Mouse (Mus musculus) limb, embryonic 13.5 days (tissue): ENCODE data around the gene Ndufa5. TPM values are rescaled to one million over a fixed set of nuclear protein-coding genes. Genes with fewer than 3 reads are reported as not detected.

Source experiments
- ATAC-seq: fragments of 200-750 bp; cut with Nextera tagmentation; 2 replicates; pipeline ENCODE4 v1.8.0; 2017; ENCODE audit warnings: low read depth, moderate number of reproducible peaks, moderate TSS enrichment; ENCODE audit not compliant: low FRiP score
- H3K27ac ChIP-seq: fragments of 300-500 bp; sonication (generic); 2 replicates; pipeline ENCODE4 v1.5.1; 2015; ENCODE audit warnings: inconsistent platforms, mild to moderate bottlenecking, moderate library complexity
- H3K27me3 ChIP-seq: fragments of 300-500 bp; sonication (generic); 2 replicates; pipeline ENCODE4 v1.6.1; 2015; ENCODE audit warnings: mild to moderate bottlenecking, inconsistent platforms
- H3K36me3 ChIP-seq: fragments of 300-500 bp; sonication (generic); 2 replicates; pipeline ENCODE4 v1.6.1; 2015; ENCODE audit warnings: inconsistent platforms, mild to moderate bottlenecking, moderate library complexity
- H3K4me1 ChIP-seq: fragments of 300-500 bp; sonication (generic); 2 replicates; pipeline ENCODE4 v1.6.1; 2015; ENCODE audit warnings: inconsistent platforms
- H3K4me2 ChIP-seq: fragments of 300-500 bp; sonication (generic); replicated peaks from 2 replicates; pipeline ENCODE4 v1.6.1; 2015; ENCODE audit warnings: inconsistent platforms, mild to moderate bottlenecking, moderate library complexity
- H3K4me3 ChIP-seq: fragments of 300-500 bp; sonication (generic); 2 replicates; pipeline ENCODE4 v1.5.1; 2015; ENCODE audit warnings: moderate library complexity, mild to moderate bottlenecking, inconsistent platforms
- H3K9ac ChIP-seq: fragments of 300-500 bp; sonication (generic); 2 replicates; pipeline ENCODE4 v1.6.1; 2015; ENCODE audit warnings: mild to moderate bottlenecking, inconsistent platforms
- H3K9me3 ChIP-seq: fragments of 300-500 bp; sonication (generic); 2 replicates; pipeline ENCODE4 v1.6.1; 2016; ENCODE audit warnings: inconsistent platforms
- WGBS: fragments of 180-500 bp; shearing (Covaris S2); methylation state at CpG from one replicate; pipeline ENCODE4 v1.1.7; 2015; 5-methylcytosine and 5-hydroxymethylcytosine counted together
- polyA plus RNA-seq: library from polyadenylated mRNA; unstranded; fragments of >200 nt; fragmentation: Nextera tagmentation; extraction: Ambion mirVana; gene quantifications from 2 replicates; pipeline ENCODE4 v1.2.1, GENCODE M21; 2015

The Ndufa5 gene
- polyA plus RNA-seq: 353 and 368 TPM in 2 replicates

DNA sequence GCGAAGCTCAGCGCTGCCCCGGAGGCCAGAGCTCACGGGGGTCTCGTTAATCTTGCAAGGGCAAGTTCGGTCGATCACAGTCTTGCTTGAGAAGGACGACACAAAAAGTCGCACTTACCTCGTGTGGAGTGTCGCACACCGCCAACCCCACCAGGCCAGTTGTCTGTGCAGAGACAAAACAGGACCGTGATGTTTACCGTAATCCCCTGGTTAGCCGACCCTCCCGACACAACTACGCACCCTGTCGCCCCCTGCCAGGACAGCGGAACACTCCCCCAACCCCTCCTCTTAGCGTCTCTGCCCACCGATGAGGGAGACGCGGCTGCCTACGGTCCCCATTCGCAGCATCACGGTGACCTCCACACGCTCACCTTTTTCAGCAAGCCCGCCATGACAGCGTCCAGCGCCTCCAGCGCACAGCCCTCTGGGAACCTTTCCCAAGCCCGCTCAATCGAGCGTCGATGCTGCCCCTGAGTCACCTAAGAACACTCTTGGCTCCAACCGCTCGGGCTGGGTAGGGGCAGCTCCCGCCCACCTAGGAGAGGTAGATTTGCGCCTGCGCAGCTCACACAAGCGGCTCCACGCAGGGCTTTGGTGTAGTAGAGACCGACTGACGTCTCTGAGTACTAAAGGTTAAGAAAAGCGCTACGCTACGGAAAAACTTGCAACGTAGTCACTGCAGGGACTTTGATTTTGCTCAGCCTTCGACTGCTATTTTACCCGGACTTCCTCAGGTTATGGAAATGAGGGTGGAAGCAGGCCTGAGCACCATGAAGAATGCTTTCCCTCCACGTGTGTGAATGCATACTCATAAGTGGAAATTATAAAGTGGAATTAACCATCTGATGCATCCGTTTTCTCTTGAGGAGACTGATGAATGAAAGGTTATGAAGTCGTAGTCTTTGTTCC is at the start of gene Ndufa5:
Ndufa5 (minus strand) TSS at position 859 of the 909 bp plus-strand sequence.
- peak; percentile 99 for ATAC-seq
- Histone ChIP-seq H3K36me3 (peaks cover 8% of the 10 kb centered on the region; the same call in 1 of the 2 replicates), H3K4me1 (peaks cover 18% of the 10 kb centered on the region), H3K27ac (no peak within 1 kb of the TSS; the same call in 1 of the 2 replicates), H3K4me2 (peak within 1 kb of the TSS; percentile 83), H3K27me3 (no peaks in the 10 kb centered on the region), H3K4me3 (peak within 1 kb of the TSS; percentile 84), H3K9me3 (no peaks in the 10 kb centered on the region), H3K9ac (peak within 1 kb of the TSS; percentile 82)
- under 1% methylated on average over 53 of the region's 53 CpGs for WGBS

DNA sequence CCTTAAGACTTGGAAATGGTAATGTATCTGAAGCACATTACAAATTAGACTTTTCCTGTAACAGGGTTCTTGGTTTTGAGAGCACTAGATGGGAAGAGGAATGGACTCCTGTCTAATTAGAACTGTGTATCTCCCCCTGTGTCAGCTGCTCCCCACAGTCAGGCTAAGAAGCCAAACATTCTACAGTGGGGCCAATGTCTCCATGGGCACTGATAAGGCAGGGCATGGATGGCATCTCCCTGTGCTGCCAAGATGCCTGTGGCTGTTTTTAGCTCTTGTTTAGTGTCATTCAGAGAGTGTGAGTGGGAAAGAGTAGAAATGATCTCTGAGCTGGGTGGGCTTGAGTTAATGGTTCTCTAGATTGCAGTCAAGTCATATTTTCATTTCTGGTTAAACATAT is 45.5 kb upstream of the Ndufa5 start:
- H3K36me3 ChIP-seq: no peaks in the 10 kb centered on the region
- H3K4me1 ChIP-seq: no peaks in the 10 kb centered on the region
- no peak for ATAC-seq
- H3K27ac ChIP-seq: no peak overlapping the region
- no peaks in the 10 kb centered on the region for H3K9me3 ChIP-seq
- no peak overlapping the region for H3K9ac ChIP-seq
- H3K4me2 ChIP-seq: no peak overlapping the region
- no peaks in the 10 kb centered on the region for H3K27me3 ChIP-seq
- no peak overlapping the region for H3K4me3 ChIP-seq

DNA sequence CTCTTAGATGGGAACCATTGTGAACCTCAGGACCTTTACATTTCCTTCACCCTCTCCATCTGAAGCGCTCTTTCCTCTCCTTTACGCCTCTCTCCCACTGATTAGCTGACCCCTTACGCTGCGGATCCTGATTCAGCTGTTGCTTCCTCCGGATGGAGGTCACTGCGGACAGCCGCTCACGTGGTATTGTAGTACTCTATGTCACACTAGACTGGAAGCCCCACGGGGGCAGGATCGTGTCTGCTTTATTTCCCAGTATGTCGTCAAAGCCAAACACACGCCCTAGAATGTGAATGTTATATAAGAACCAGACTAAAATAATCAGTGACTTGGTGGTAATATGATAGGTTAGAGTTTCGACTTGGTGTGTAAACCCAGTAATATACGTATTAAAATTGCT is 44.6 kb upstream of the Ndufa5 start:
- Histone ChIP-seq H3K4me3 (no peak overlapping the region), H3K4me1 (no peaks in the 10 kb centered on the region), H3K9me3 (no peaks in the 10 kb centered on the region), H3K27me3 (no peaks in the 10 kb centered on the region), H3K27ac (no peak overlapping the region), H3K4me2 (no peak overlapping the region), H3K36me3 (no peaks in the 10 kb centered on the region), H3K9ac (no peak overlapping the region)
- 87% methylated on average over 14 of the region's 14 CpGs for WGBS
- ATAC-seq: no peak

DNA sequence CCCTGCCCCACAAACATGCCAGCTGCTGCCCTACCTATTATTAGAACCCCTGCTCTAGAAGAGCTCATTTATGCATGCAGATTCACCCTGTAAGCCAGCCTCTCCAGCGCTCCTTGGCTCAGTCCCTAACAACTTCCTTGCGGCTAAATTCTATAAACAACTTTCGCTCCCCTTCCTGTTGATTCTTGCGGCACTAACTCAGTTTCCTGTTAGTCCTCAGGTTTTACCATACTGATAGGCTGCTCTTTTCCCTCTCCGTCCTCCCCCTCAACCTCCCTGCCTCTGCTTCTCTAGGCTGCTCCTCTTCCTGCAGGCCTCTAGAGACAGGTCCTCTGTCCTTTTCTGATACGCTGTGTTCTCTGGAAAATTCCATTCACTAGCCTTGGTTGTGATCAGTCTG is 43.3 kb upstream of the Ndufa5 start:
- ATAC-seq: no peak
- Histone ChIP-seq H3K9me3 (no peaks in the 10 kb centered on the region), H3K27me3 (no peaks in the 10 kb centered on the region), H3K27ac (no peak overlapping the region), H3K9ac (no peak overlapping the region), H3K4me1 (no peaks in the 10 kb centered on the region), H3K4me2 (no peak overlapping the region), H3K4me3 (no peak overlapping the region), H3K36me3 (no peaks in the 10 kb centered on the region)
- 77% methylated on average over 6 of the region's 6 CpGs for WGBS

DNA sequence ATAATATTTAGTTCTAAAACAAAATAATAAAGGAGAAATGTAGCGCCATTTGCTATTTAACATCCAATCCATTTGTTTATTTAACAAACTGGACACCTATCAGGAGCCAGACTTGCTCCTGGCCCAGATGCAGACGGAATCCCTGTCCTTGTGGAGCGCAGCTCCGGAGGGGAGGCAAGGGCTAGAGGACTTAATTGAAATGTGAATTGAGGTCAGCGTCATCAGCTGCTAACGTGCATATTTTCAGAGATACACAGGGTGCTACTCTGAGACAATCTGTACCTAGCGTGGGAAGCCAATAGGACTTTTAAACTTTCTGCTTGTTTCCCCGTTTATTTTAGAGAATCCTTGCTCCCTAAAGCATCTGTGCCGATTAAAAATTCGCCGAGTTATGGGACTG is 42.5 kb upstream of the Ndufa5 start:
- Histone ChIP-seq H3K4me2 (no peak overlapping the region), H3K4me3 (no peak overlapping the region), H3K27me3 (no peaks in the 10 kb centered on the region), H3K9me3 (no peaks in the 10 kb centered on the region), H3K27ac (no peak overlapping the region), H3K4me1 (no peaks in the 10 kb centered on the region), H3K36me3 (no peaks in the 10 kb centered on the region), H3K9ac (no peak overlapping the region)
- WGBS: 75% methylated on average over 11 of the region's 11 CpGs
- no peak for ATAC-seq

DNA sequence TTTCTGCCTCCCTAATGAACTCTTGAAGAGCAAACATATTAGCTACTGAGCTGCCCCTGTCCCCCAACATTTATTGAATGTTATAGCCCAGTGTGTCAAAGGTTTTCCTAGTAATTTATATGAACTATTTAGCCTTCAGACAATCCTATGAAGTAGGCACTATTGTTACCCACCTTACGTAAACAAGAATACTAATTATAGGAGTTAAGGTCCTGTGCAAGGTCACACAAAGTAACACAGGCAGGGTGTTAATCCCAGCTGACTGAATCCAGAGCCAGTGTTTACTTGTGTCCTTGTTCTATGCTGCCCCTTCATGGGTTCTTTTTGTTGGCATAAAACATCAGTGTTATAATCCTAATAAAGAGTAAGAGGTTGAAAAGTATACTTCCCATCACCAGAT is 41.9 kb upstream of the Ndufa5 start:
- 53% methylated on average over 1 of the region's 1 CpGs for WGBS
- H3K27ac ChIP-seq: no peak overlapping the region
- H3K4me3 ChIP-seq: no peak overlapping the region
- no peaks in the 10 kb centered on the region for H3K4me1 ChIP-seq
- no peaks in the 10 kb centered on the region for H3K36me3 ChIP-seq
- ATAC-seq: no peak
- H3K9ac ChIP-seq: no peak overlapping the region
- H3K9me3 ChIP-seq: no peaks in the 10 kb centered on the region
- no peaks in the 10 kb centered on the region for H3K27me3 ChIP-seq
- no peak overlapping the region for H3K4me2 ChIP-seq

DNA sequence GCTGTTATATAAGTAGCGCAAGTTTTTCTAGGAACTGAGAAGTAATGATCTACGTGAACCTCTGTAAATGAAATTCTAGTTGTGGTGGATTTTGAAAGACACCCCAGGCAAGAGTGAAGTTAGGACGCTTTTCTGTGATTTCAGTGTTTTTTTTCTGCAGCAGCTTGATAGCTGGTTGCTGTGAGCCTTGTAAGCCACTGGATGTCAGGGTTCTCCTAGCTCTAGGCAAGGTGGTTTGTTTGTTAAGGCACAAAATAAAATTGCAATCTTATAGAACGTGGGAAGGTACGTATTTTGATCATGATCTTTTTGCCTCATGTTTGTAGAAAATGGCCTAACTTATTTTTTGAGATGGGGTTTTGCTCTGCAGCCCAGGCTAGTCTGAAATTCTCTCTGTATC is 41.1 kb upstream of the Ndufa5 start:
- H3K4me3 ChIP-seq: no peak overlapping the region
- H3K4me1 ChIP-seq: no peaks in the 10 kb centered on the region
- WGBS: 84% methylated on average over 5 of the region's 5 CpGs
- ATAC-seq: no peak
- no peaks in the 10 kb centered on the region for H3K36me3 ChIP-seq
- no peaks in the 10 kb centered on the region for H3K27me3 ChIP-seq
- H3K4me2 ChIP-seq: no peak overlapping the region
- H3K9ac ChIP-seq: no peak overlapping the region
- no peak overlapping the region for H3K27ac ChIP-seq
- H3K9me3 ChIP-seq: no peaks in the 10 kb centered on the region

DNA sequence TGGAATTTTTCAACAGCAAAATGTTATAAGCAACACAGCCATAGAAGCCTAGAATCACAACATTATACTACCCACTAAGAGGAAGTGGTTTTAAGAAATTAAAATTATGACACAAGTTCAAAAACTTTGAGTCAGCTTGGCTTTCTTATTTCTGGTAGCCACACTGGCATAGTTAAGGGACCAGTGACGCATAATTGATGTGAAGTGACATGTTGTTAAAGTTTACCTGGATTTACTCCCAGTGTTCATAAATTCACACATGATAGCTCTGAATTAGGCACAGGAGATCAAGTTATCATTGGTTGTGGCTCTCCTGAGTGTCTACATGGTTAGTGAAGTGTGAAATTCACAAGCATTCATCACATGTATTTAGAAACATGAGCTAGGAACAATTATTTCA is 37.1 kb upstream of the Ndufa5 start:
- Histone ChIP-seq H3K9me3 (no peaks in the 10 kb centered on the region), H3K9ac (no peak overlapping the region), H3K27me3 (no peaks in the 10 kb centered on the region), H3K4me1 (no peaks in the 10 kb centered on the region), H3K27ac (no peak overlapping the region), H3K4me3 (no peak overlapping the region), H3K4me2 (no peak overlapping the region), H3K36me3 (no peaks in the 10 kb centered on the region)
- ATAC-seq: no peak
- 76% methylated on average over 1 of the region's 1 CpGs for WGBS

DNA sequence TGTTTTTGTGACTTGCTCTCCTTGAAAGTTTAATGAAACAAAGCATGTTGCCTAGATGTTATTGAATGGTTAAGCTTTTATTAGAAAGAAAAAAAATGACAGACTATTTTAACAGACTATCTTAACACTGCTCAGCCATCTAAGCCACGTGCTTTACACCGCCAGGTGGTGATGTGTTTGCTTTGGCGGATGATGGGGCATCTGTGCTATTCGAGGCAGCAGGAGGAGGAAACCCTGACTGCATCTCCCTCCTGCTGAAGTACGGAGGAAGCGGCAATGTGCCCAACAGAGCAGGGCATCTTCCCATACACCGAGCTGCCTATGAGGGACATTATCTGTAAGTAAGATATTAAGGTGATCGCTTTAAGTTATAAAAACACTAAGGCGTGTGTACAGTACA is 36.3 kb upstream of the Ndufa5 start:
- ATAC-seq: no peak
- H3K4me1 ChIP-seq: no peaks in the 10 kb centered on the region
- no peaks in the 10 kb centered on the region for H3K36me3 ChIP-seq
- H3K9ac ChIP-seq: no peak overlapping the region
- H3K4me3 ChIP-seq: no peak overlapping the region
- H3K27ac ChIP-seq: no peak overlapping the region
- no peaks in the 10 kb centered on the region for H3K27me3 ChIP-seq
- H3K9me3 ChIP-seq: no peaks in the 10 kb centered on the region
- WGBS: 79% methylated on average over 9 of the region's 9 CpGs
- H3K4me2 ChIP-seq: no peak overlapping the region

DNA sequence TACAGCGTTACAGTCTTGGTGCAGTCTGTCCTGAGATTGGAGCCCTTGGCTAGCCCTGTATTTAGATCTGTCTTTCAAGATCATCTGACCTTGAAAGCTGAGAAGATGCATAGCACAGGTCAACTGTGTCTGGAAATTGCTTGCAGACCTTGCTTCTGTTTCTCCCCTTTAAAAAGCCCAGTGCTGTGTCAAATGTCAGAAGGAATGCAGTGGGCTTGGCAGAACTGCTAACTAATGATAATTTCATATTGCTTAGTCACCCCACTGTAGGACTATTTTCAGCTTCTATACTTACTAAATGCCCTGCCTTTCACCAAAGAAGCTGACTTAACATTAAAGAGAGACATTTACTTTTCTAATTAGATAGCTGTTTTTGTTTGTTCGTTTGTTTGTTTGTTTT is 27.7 kb upstream of the Ndufa5 start:
- H3K9ac ChIP-seq: no peak overlapping the region
- no peaks in the 10 kb centered on the region for H3K9me3 ChIP-seq
- no peaks in the 10 kb centered on the region for H3K36me3 ChIP-seq
- no peaks in the 10 kb centered on the region for H3K27me3 ChIP-seq
- no peaks in the 10 kb centered on the region for H3K4me1 ChIP-seq
- no peak overlapping the region for H3K4me2 ChIP-seq
- ATAC-seq: no peak
- H3K4me3 ChIP-seq: no peak overlapping the region
- WGBS: 70% methylated on average over 2 of the region's 2 CpGs
- H3K27ac ChIP-seq: no peak overlapping the region

DNA sequence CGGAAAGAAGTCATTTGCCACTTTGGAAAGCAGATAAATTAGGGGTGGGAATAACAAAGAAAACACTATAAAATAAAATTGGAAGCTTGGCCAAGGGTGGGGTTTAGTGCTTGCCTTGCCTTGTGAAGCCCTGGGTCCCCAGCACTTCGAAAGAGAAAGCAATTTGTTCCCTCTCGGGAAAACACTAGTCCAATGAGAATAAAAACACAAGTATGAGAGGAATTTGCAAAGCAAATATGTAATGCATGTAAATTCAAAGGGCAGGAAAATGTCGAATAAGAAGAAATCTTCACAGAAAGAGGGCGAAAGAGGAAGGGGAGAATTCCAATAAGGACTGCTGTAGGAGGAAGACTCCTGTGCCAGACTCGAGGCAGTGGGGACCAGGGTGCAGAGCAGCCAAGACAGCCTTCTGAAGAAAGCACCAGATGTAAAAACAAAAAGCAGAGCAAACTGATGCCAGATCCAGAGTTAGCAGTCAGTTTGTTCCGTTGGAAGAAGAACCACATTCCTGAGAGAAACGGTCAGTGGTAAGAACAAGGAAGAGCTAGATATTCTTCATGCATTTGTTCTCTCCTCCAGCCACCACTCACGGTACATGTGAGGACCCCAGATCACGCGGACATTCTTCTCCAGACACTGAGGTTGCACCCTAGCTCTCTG is 26.7 kb upstream of the Ndufa5 start:
- no peak overlapping the region for H3K4me3 ChIP-seq
- no peak overlapping the region for H3K9ac ChIP-seq
- 69% methylated on average over 11 of the region's 11 CpGs for WGBS
- no peaks in the 10 kb centered on the region for H3K4me1 ChIP-seq
- H3K4me2 ChIP-seq: no peak overlapping the region
- H3K27me3 ChIP-seq: no peaks in the 10 kb centered on the region
- H3K27ac ChIP-seq: no peak overlapping the region
- no peak for ATAC-seq
- H3K36me3 ChIP-seq: no peaks in the 10 kb centered on the region
- H3K9me3 ChIP-seq: no peaks in the 10 kb centered on the region

DNA sequence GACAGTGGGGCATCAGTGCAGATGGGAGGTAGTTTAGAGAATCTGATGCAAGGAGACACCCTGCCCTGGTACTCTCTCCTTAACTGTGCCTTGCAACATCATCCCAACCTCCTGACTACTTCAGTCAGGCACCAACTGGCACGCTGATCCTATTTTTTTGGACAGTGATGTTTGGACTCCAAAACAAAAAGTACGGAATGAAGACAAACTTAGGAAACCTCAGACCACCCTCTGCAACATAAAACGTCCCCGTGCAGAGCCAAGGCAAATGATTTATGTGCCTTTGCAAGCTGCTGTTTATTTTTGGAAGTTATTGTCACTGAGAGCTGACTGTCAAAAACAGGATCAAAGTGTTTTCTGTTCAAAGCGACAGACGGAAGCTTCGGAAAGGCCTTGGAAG is 24.2 kb upstream of the Ndufa5 start:
- no peak overlapping the region for H3K9ac ChIP-seq
- H3K4me3 ChIP-seq: no peak overlapping the region
- H3K27ac ChIP-seq: no peak overlapping the region
- H3K9me3 ChIP-seq: no peaks in the 10 kb centered on the region
- H3K4me1 ChIP-seq: no peaks in the 10 kb centered on the region
- H3K36me3 ChIP-seq: no peaks in the 10 kb centered on the region
- H3K4me2 ChIP-seq: no peak overlapping the region
- WGBS: 60% methylated on average over 7 of the region's 7 CpGs
- no peak for ATAC-seq
- H3K27me3 ChIP-seq: no peaks in the 10 kb centered on the region
